Mouse (Mus musculus): ENCODE data around the gene Ppp1r18. TPM values are rescaled to one million over a fixed set of nuclear protein-coding genes. Genes with fewer than 3 reads are reported as not detected.
A peak's percentile ranks its signal among the peaks of the same experiment; 100 is the strongest.

The Ppp1r18 gene
- polyA plus RNA-seq, 1 experiment from 2014 or later = 14.2 TPM

GRCm38 (mm10) chr17:35842006-35842405, 23.4 kb upstream of the Ppp1r18 start:
- Histone ChIP-seq H3K36me3 (ENCODE audit: control insufficient read depth, insufficient read depth) (peaks cover 20% of the 10 kb centered on the region), H3K4me2 (ENCODE audit: low read depth, low read length) (peak overlapping the region; percentile 86), H3K4me1 (ENCODE audit: control insufficient read depth, low read depth, low read length) (peaks cover 29% of the 10 kb centered on the region), H3K9me3 (replicated peaks; ENCODE audit: control insufficient read depth, low read length) (no peaks in the 10 kb centered on the region), H3K9ac (ENCODE audit: low read depth, low read length) (peak overlapping the region; percentile 84), H3K27me3 (ENCODE audit: control insufficient read depth, insufficient read depth, low read depth, low read length) (no peaks in the 10 kb centered on the region), H3K27ac (ENCODE audit: low read length) (peak overlapping the region; percentile 93), H3K4me3 (ENCODE audit: low read depth, low read length) (peak overlapping the region; percentile 77)
- no peak for ATAC-seq (ENCODE audit: low read depth)
- WGBS (ENCODE audit: insufficient replicate concordance) = 12% methylated on average over 11 of the region's 11 CpGs

GRCm38 (mm10) chr17:35843514-35843913, 21.9 kb upstream of the Ppp1r18 start:
- Histone ChIP-seq H3K9ac (ENCODE audit: low read depth, low read length) (no peak overlapping the region), H3K9me3 (replicated peaks; ENCODE audit: control insufficient read depth, low read length) (no peaks in the 10 kb centered on the region), H3K27me3 (ENCODE audit: control insufficient read depth, insufficient read depth, low read depth, low read length) (no peaks in the 10 kb centered on the region), H3K4me3 (ENCODE audit: low read depth, low read length) (no peak overlapping the region), H3K4me1 (ENCODE audit: control insufficient read depth, low read depth, low read length) (peaks cover 28% of the 10 kb centered on the region), H3K36me3 (ENCODE audit: control insufficient read depth, insufficient read depth) (peaks cover 34% of the 10 kb centered on the region), H3K27ac (ENCODE audit: low read length) (no peak overlapping the region), H3K4me2 (ENCODE audit: low read depth, low read length) (no peak overlapping the region)
- 86% methylated on average over 3 of the region's 3 CpGs for WGBS (ENCODE audit: insufficient replicate concordance)
- no peak for ATAC-seq (ENCODE audit: low read depth)

- Histone ChIP-seq H3K4me2 (ENCODE audit: low read depth, low read length) (no peak overlapping the region), H3K36me3 (ENCODE audit: control insufficient read depth, insufficient read depth) (peaks cover 62% of the 10 kb centered on the region), H3K9ac (ENCODE audit: low read depth, low read length) (no peak overlapping the region), H3K4me1 (ENCODE audit: control insufficient read depth, low read depth, low read length) (peaks cover 13% of the 10 kb centered on the region), H3K27ac (ENCODE audit: low read length) (no peak overlapping the region), H3K9me3 (replicated peaks; ENCODE audit: control insufficient read depth, low read length) (no peaks in the 10 kb centered on the region), H3K27me3 (ENCODE audit: control insufficient read depth, insufficient read depth, low read depth, low read length) (no peaks in the 10 kb centered on the region), H3K4me3 (ENCODE audit: low read depth, low read length) (no peak overlapping the region)
- ATAC-seq (ENCODE audit: low read depth) = peak; percentile 15; the same call in 1 of the 2 replicates
- WGBS (ENCODE audit: insufficient replicate concordance) = 54% methylated on average over 1 of the region's 1 CpGs
Observed at GRCm38 (mm10) chr17:35848112-35848511, 17.3 kb upstream of the Ppp1r18 start.

- Histone ChIP-seq H3K27ac (ENCODE audit: low read length) (peak overlapping the region; percentile 79), H3K36me3 (ENCODE audit: control insufficient read depth, insufficient read depth) (peaks cover 51% of the 10 kb centered on the region)
Observed at GRCm38 (mm10) chr17:35850974-35851373, 14.4 kb upstream of the Ppp1r18 start.

GRCm38 (mm10) chr17:35859371-35859770, 6.0 kb upstream of the Ppp1r18 start:
- Histone ChIP-seq H3K27me3 (ENCODE audit: control insufficient read depth, insufficient read depth, low read depth, low read length) (peaks cover 5% of the 10 kb centered on the region), H3K4me1 (ENCODE audit: control insufficient read depth, low read depth, low read length) (peaks cover 12% of the 10 kb centered on the region), H3K4me2 (ENCODE audit: low read depth, low read length) (no peak overlapping the region), H3K36me3 (ENCODE audit: control insufficient read depth, insufficient read depth) (peaks cover 12% of the 10 kb centered on the region), H3K9ac (ENCODE audit: low read depth, low read length) (no peak overlapping the region), H3K4me3 (ENCODE audit: low read depth, low read length) (no peak overlapping the region), H3K9me3 (replicated peaks; ENCODE audit: control insufficient read depth, low read length) (no peaks in the 10 kb centered on the region), H3K27ac (ENCODE audit: low read length) (no peak overlapping the region)
- ATAC-seq (ENCODE audit: low read depth) = no peak
- WGBS (ENCODE audit: insufficient replicate concordance) = 67% methylated on average over 1 of the region's 1 CpGs

More at GRCm38 (mm10) chr17:35850974-35851373, 14.4 kb upstream of the Ppp1r18 start:
- ATAC-seq (ENCODE audit: low read depth) = peak; percentile 67
- Histone ChIP-seq H3K9me3 (replicated peaks; ENCODE audit: control insufficient read depth, low read length) (no peaks in the 10 kb centered on the region), H3K27me3 (ENCODE audit: control insufficient read depth, insufficient read depth, low read depth, low read length) (no peaks in the 10 kb centered on the region), H3K4me2 (ENCODE audit: low read depth, low read length) (no peak overlapping the region), H3K4me1 (ENCODE audit: control insufficient read depth, low read depth, low read length) (peaks cover 12% of the 10 kb centered on the region), H3K9ac (ENCODE audit: low read depth, low read length) (peak overlapping the region; percentile 5; the same call in 1 of the 2 replicates), H3K4me3 (ENCODE audit: low read depth, low read length) (no peak overlapping the region)
- WGBS (ENCODE audit: insufficient replicate concordance) = 40% methylated on average over 3 of the region's 3 CpGs

- H3K27me3 ChIP-seq (ENCODE audit: control insufficient read depth, insufficient read depth, low read depth, low read length) = peaks cover 9% of the 10 kb centered on the region
- peaks cover 12% of the 10 kb centered on the region for H3K36me3 ChIP-seq (ENCODE audit: control insufficient read depth, insufficient read depth)
- H3K27ac ChIP-seq (ENCODE audit: low read length) = no peak overlapping the region
- peaks cover 12% of the 10 kb centered on the region for H3K4me1 ChIP-seq (ENCODE audit: control insufficient read depth, low read depth, low read length)
- no peak overlapping the region for H3K4me3 ChIP-seq (ENCODE audit: low read depth, low read length)
- H3K9me3 ChIP-seq (replicated peaks; ENCODE audit: control insufficient read depth, low read length) = no peaks in the 10 kb centered on the region
- WGBS (ENCODE audit: insufficient replicate concordance) = 67% methylated on average over 2 of the region's 2 CpGs
- no peak overlapping the region for H3K9ac ChIP-seq (ENCODE audit: low read depth, low read length)
- ATAC-seq (ENCODE audit: low read depth) = no peak
- H3K4me2 ChIP-seq (ENCODE audit: low read depth, low read length) = no peak overlapping the region
Observed at GRCm38 (mm10) chr17:35859835-35860234, 5.6 kb upstream of the Ppp1r18 start.

GRCm38 (mm10) chr17:35860831-35861197, 4.6 kb upstream of the Ppp1r18 start:
- Histone ChIP-seq H3K27ac (ENCODE audit: low read length) (peak overlapping the region; percentile 77; the same call in 1 of the 2 replicates), H3K4me2 (ENCODE audit: low read depth, low read length) (peak overlapping the region; percentile 68), H3K36me3 (ENCODE audit: control insufficient read depth, insufficient read depth) (peaks cover 12% of the 10 kb centered on the region), H3K9me3 (replicated peaks; ENCODE audit: control insufficient read depth, low read length) (no peaks in the 10 kb centered on the region), H3K9ac (ENCODE audit: low read depth, low read length) (peak overlapping the region; percentile 77), H3K4me3 (ENCODE audit: low read depth, low read length) (peak overlapping the region; percentile 84), H3K4me1 (ENCODE audit: control insufficient read depth, low read depth, low read length) (peaks cover 22% of the 10 kb centered on the region), H3K27me3 (ENCODE audit: control insufficient read depth, insufficient read depth, low read depth, low read length) (peaks cover 19% of the 10 kb centered on the region)
- no peak for ATAC-seq (ENCODE audit: low read depth)
- 7% methylated on average over 12 of the region's 12 CpGs for WGBS (ENCODE audit: insufficient replicate concordance)

- Histone ChIP-seq H3K4me3 (ENCODE audit: low read depth, low read length) (peak within 1 kb of the TSS; percentile 84), H3K4me1 (ENCODE audit: control insufficient read depth, low read depth, low read length) (peaks cover 27% of the 10 kb centered on the region), H3K9me3 (replicated peaks; ENCODE audit: control insufficient read depth, low read length) (no peaks in the 10 kb centered on the region), H3K36me3 (ENCODE audit: control insufficient read depth, insufficient read depth) (peaks cover 12% of the 10 kb centered on the region), H3K9ac (ENCODE audit: low read depth, low read length) (peak within 1 kb of the TSS; percentile 77), H3K27me3 (ENCODE audit: control insufficient read depth, insufficient read depth, low read depth, low read length) (peaks cover 24% of the 10 kb centered on the region), H3K27ac (ENCODE audit: low read length) (peak within 1 kb of the TSS; percentile 77), H3K4me2 (ENCODE audit: low read depth, low read length) (peak within 1 kb of the TSS; percentile 68)
- WGBS (ENCODE audit: insufficient replicate concordance) = under 1% methylated on average over 47 of the region's 47 CpGs
- peak; percentile 94 for ATAC-seq (ENCODE audit: low read depth)
Observed at GRCm38 (mm10) chr17:35861198-35861857, 4.1 kb upstream of the Ppp1r18 start, which contains the start of gene Nrm. TSS of gene Nrm (plus strand) at chr17:35861318.

GRCm38 (mm10) chr17:35864832-35865353, 500 bp upstream of the Ppp1r18 start:
- ATAC-seq (ENCODE audit: low read depth) = no peak
- 33% methylated on average over 10 of the region's 10 CpGs for WGBS (ENCODE audit: insufficient replicate concordance)
- H3K4me2 ChIP-seq (ENCODE audit: low read depth, low read length) = peak overlapping the region; percentile 79
- no peaks in the 10 kb centered on the region for H3K9me3 ChIP-seq (replicated peaks; ENCODE audit: control insufficient read depth, low read length)
- no peaks in the 10 kb centered on the region for H3K36me3 ChIP-seq (ENCODE audit: control insufficient read depth, insufficient read depth)
- peaks cover 59% of the 10 kb centered on the region for H3K27me3 ChIP-seq (ENCODE audit: control insufficient read depth, insufficient read depth, low read depth, low read length)
- H3K4me1 ChIP-seq (ENCODE audit: control insufficient read depth, low read depth, low read length) = peaks cover 29% of the 10 kb centered on the region
- no peak overlapping the region for H3K9ac ChIP-seq (ENCODE audit: low read depth, low read length)
- H3K4me3 ChIP-seq (ENCODE audit: low read depth, low read length) = peak overlapping the region; percentile 57
- peak overlapping the region; percentile 78; the same call in 1 of the 2 replicates for H3K27ac ChIP-seq (ENCODE audit: low read length)
